Mouse (Mus musculus) ES-E14 (cell line): ENCODE data around the gene Birc2.

ENCODE experiments used
- HCFC1 ChIP-seq: IDR thresholded peaks from 2 replicates; pipeline ENCODE4 v1.6.1; 2012; ENCODE audit warnings: low read length, inconsistent platforms, borderline replicate concordance; ENCODE audit not compliant: insufficient read depth
- ZC3H11A ChIP-seq: IDR thresholded peaks from 2 replicates; pipeline ENCODE4 v1.6.1; 2012; ENCODE audit warnings: low read depth, mild to moderate bottlenecking, inconsistent platforms, low read length, borderline replicate concordance
- ZNF384 ChIP-seq: IDR thresholded peaks from 2 replicates; pipeline ENCODE4 v1.6.1; 2012; ENCODE audit warnings: low read depth, low read length, inconsistent platforms

- TF ChIP-seq HCFC1 (no peak), ZC3H11A (no peak), ZNF384 (no peak)
These were observed 32.1 kb upstream of the Birc2 start for GRCm38 (mm10) chr9:7868838-7869491.
